Mouse (Mus musculus): ENCODE measurements around the gene Olfr168.
"Not testable (repeated sequence)": the region's sequence is repeated elsewhere in the genome, so short reads cannot be mapped to it uniquely, and the experiment has no call there.

GRCm38 (mm10) chr16:19553429-19553828 lies 18.1 kb upstream of the Olfr168 start:
- TF ChIP-seq POLR2A (IDR thresholded peaks at IDR 0.05; ENCODE audit: borderline replicate concordance, extremely low read depth, low read depth, low read length); CTCF (IDR thresholded peaks at IDR 0.05; ENCODE audit: insufficient read depth, low read length): not testable (repeated sequence)

All from lung, adult 2 months (tissue).